Mouse (Mus musculus) forebrain, postnatal 0 days (tissue): Measurements from ENCODE around the gene Unc13a. TPM values are rescaled to one million over a fixed set of nuclear protein-coding genes. Genes with fewer than 3 reads are reported as not detected.

Source experiments
- ATAC-seq: fragments of 200-750 bp; cut with Nextera tagmentation; 2 replicates; pipeline ENCODE4 v1.8.0; 2017; ENCODE audit warnings: mild to moderate bottlenecking, moderate library complexity
- DNase-seq: peaks from one replicate; pipeline ENCODE4 v3.0.0-alpha.2; 2015
- H3K27ac ChIP-seq: fragments of 300-500 bp; sonication (generic); 2 replicates; pipeline ENCODE4 v1.5.1; 2014; ENCODE audit warnings: low read depth, mild to moderate bottlenecking, antibody characterized with exemption, low read length, moderate library complexity, mixed read lengths
- H3K27me3 ChIP-seq: fragments of 300-500 bp; sonication (generic); 2 replicates; pipeline ENCODE4 v1.6.1; 2014; ENCODE audit warnings: mild to moderate bottlenecking, low read length, mixed read lengths; ENCODE audit not compliant: insufficient read depth
- H3K36me3 ChIP-seq: fragments of 300-500 bp; sonication (generic); 2 replicates; pipeline ENCODE4 v1.6.1; 2014; ENCODE audit warnings: mild to moderate bottlenecking, moderate library complexity; ENCODE audit not compliant: insufficient read depth
- H3K4me1 ChIP-seq: fragments of 300-500 bp; sonication (generic); 2 replicates; pipeline ENCODE4 v1.6.1; 2014; ENCODE audit warnings: antibody characterized with exemption; ENCODE audit not compliant: insufficient read depth
- H3K4me2 ChIP-seq: fragments of 300-500 bp; sonication (generic); 2 replicates; pipeline ENCODE4 v1.6.1; 2014; ENCODE audit warnings: low read depth, mild to moderate bottlenecking, moderate library complexity
- H3K4me3 ChIP-seq: fragments of 300-500 bp; sonication (generic); 2 replicates; pipeline ENCODE4 v1.5.1; 2014; ENCODE audit warnings: low read depth, low read length, mixed read lengths
- H3K9ac ChIP-seq: fragments of 300-500 bp; sonication (generic); 2 replicates; pipeline ENCODE4 v1.6.1; 2014; ENCODE audit warnings: mild to moderate bottlenecking
- H3K9me3 ChIP-seq: fragments of 300-500 bp; sonication (generic); 2 replicates; pipeline ENCODE4 v1.6.1; 2016; ENCODE audit warnings: low read length
- CTCF ChIP-seq: sonication (generic); IDR thresholded peaks from 2 replicates; pipeline ENCODE4 v1.5.1; 2016; ENCODE audit warnings: antibody characterized with exemption, control low read depth, low read depth
- WGBS: fragments of 180-500 bp; shearing (Covaris S2); extraction: QIAGEN DNeasy Blood & Tissue Kit; methylation state at CpG from one replicate; pipeline ENCODE4 v1.1.7; 2014; 5-methylcytosine and 5-hydroxymethylcytosine counted together
- polyA plus RNA-seq: library from polyadenylated mRNA; unstranded; fragments of >200 nt; fragmentation: Nextera tagmentation; extraction: Ambion mirVana; gene quantifications from 2 replicates; pipeline ENCODE4 v1.2.1, GENCODE M21; 2015
- total RNA-seq: library from RNA; depleted of rRNA; stranded (reverse); fragments of >200 nt; gene quantifications from 2 replicates; pipeline ENCODE4 v1.2.3, GENCODE M21; 2014

Unc13a gene
- total and polyA plus RNA-seq, 2 experiments from 2014 or later: 18.8 to 89.2 TPM

- no peak for TF ChIP-seq CTCF
- H3K27ac ChIP-seq: no peak overlapping the region
Observed at GRCm38 (mm10) chr8:71675456-71676019, 4.0 kb upstream of the Unc13a start.

GRCm38 (mm10) chr8:71674071-71674470 lies 2.5 kb upstream of the Unc13a start:
- H3K9ac ChIP-seq: no peak overlapping the region
- no peak for TF ChIP-seq CTCF
- no peak overlapping the region for H3K4me2 ChIP-seq
- DNase-seq (peak; percentile 52), ATAC-seq (no peak)
- peaks cover 11% of the 10 kb centered on the region; the same call in 1 of the 2 replicates for H3K4me1 ChIP-seq
- H3K36me3 ChIP-seq: no peaks in the 10 kb centered on the region
- 42% methylated on average over 2 of the region's 2 CpGs for WGBS
- H3K9me3 ChIP-seq: no peaks in the 10 kb centered on the region
- H3K27me3 ChIP-seq: peaks cover 10% of the 10 kb centered on the region
- H3K27ac ChIP-seq: no peak overlapping the region
- H3K4me3 ChIP-seq: no peak overlapping the region

More at GRCm38 (mm10) chr8:71675456-71676019, 4.0 kb upstream of the Unc13a start:
- Histone ChIP-seq H3K4me3 (peak overlapping the region; percentile 47), H3K36me3 (no peaks in the 10 kb centered on the region), H3K27me3 (peaks cover 20% of the 10 kb centered on the region), H3K9ac (peak overlapping the region; percentile 26; the same call in 1 of the 2 replicates), H3K4me1 (peaks cover 11% of the 10 kb centered on the region; the same call in 1 of the 2 replicates), H3K9me3 (no peaks in the 10 kb centered on the region), H3K4me2 (peak overlapping the region; percentile 70)
- 32% methylated on average over 9 of the region's 9 CpGs for WGBS
- no peak for DNase-seq
- no peak for ATAC-seq

- peak overlapping the region; percentile 86 for H3K27ac ChIP-seq
- DNase-seq (peak; percentile 55), ATAC-seq (no peak)
- H3K4me1 ChIP-seq: peaks cover 22% of the 10 kb centered on the region
- H3K4me3 ChIP-seq: peak overlapping the region; percentile 60
- WGBS: 42% methylated on average over 6 of the region's 6 CpGs
- H3K4me2 ChIP-seq: peak overlapping the region; percentile 76
- peak overlapping the region; percentile 77 for H3K9ac ChIP-seq
- H3K9me3 ChIP-seq: no peaks in the 10 kb centered on the region
- H3K36me3 ChIP-seq: no peaks in the 10 kb centered on the region
- no peaks in the 10 kb centered on the region for H3K27me3 ChIP-seq
- TF ChIP-seq CTCF: no peak
Observed at GRCm38 (mm10) chr8:71672168-71672735, 695 bp upstream of the Unc13a start.

- Histone ChIP-seq H3K4me2 (peak overlapping the region; percentile 76), H3K9me3 (no peaks in the 10 kb centered on the region), H3K36me3 (no peaks in the 10 kb centered on the region), H3K27me3 (no peaks in the 10 kb centered on the region), H3K9ac (peak overlapping the region; percentile 77), H3K27ac (peak overlapping the region; percentile 86), H3K4me1 (peaks cover 21% of the 10 kb centered on the region), H3K4me3 (peak overlapping the region; percentile 60)
- DNase-seq (peak; percentile 91), ATAC-seq (peak; percentile 68)
- TF ChIP-seq CTCF: no peak
- under 1% methylated on average over 59 of the region's 64 CpGs for WGBS
Observed at GRCm38 (mm10) chr8:71670621-71671548, 672 bp downstream of the Unc13a start.

GRCm38 (mm10) chr8:71670198-71670597 lies 1.4 kb downstream of the Unc13a start:
- Histone ChIP-seq H3K4me3 (peak overlapping the region; percentile 60), H3K27me3 (no peaks in the 10 kb centered on the region), H3K9me3 (no peaks in the 10 kb centered on the region), H3K4me2 (peak overlapping the region; percentile 76), H3K27ac (peak overlapping the region; percentile 86), H3K36me3 (no peaks in the 10 kb centered on the region; the same call in 1 of the 2 replicates), H3K9ac (peak overlapping the region; percentile 77), H3K4me1 (peaks cover 16% of the 10 kb centered on the region)
- TF ChIP-seq CTCF: no peak
- ATAC-seq (peak; percentile 25), DNase-seq (peak; percentile 38)
- WGBS: 9% methylated on average over 8 of the region's 12 CpGs

GRCm38 (mm10) chr8:71668220-71668975 lies 3.2 kb downstream of the Unc13a start:
- no peak overlapping the region for H3K27ac ChIP-seq
- peak overlapping the region; percentile 7; the same call in 1 of the 2 replicates for H3K9ac ChIP-seq
- no peaks in the 10 kb centered on the region for H3K27me3 ChIP-seq
- ATAC-seq (no peak), DNase-seq (no peak)
- peak overlapping the region; percentile 35 for H3K4me2 ChIP-seq
- H3K9me3 ChIP-seq: no peaks in the 10 kb centered on the region
- 7% methylated on average over 21 of the region's 21 CpGs for WGBS
- peaks cover 16% of the 10 kb centered on the region for H3K4me1 ChIP-seq
- TF ChIP-seq CTCF: no peak
- H3K36me3 ChIP-seq: peaks cover 17% of the 10 kb centered on the region
- no peak overlapping the region for H3K4me3 ChIP-seq
